Mouse (Mus musculus) stomach, postnatal 0 days (tissue): Measurements from ENCODE around the gene Snai1. TPM values are rescaled to one million over a fixed set of nuclear protein-coding genes. Genes with fewer than 3 reads are reported as not detected.

Source experiments
- ATAC-seq: fragments of 200-750 bp; cut with Nextera tagmentation; 2 replicates; pipeline ENCODE4 v1.8.0; 2017; ENCODE audit not compliant: low FRiP score, low TSS enrichment
- DNase-seq: peaks from one replicate; pipeline ENCODE4 v3.0.0-alpha.2; 2016; ENCODE audit warnings: low spot score
- H3K27ac ChIP-seq: fragments of 300-500 bp; sonication (generic); replicated peaks from 2 replicates; pipeline ENCODE4 v1.5.1; 2014; ENCODE audit warnings: mild to moderate bottlenecking, control low read depth
- H3K27me3 ChIP-seq: fragments of 300-500 bp; sonication (generic); 2 replicates; pipeline ENCODE4 v1.6.1; 2014; ENCODE audit warnings: low read length; ENCODE audit not compliant: control insufficient read depth, insufficient read depth
- H3K36me3 ChIP-seq: fragments of 300-500 bp; sonication (generic); 2 replicates; pipeline ENCODE4 v1.6.1; 2014; ENCODE audit warnings: low read length, mixed read lengths; ENCODE audit not compliant: control insufficient read depth, insufficient read depth
- H3K4me1 ChIP-seq: fragments of 300-500 bp; sonication (generic); replicated peaks from 2 replicates; pipeline ENCODE4 v1.6.1; 2014; ENCODE audit warnings: antibody characterized with exemption; ENCODE audit not compliant: control insufficient read depth, insufficient read depth
- H3K4me2 ChIP-seq: fragments of 300-500 bp; sonication (generic); replicated peaks from 2 replicates; pipeline ENCODE4 v1.6.1; 2014; ENCODE audit warnings: low read depth, mild to moderate bottlenecking, control low read depth, moderate library complexity
- H3K4me3 ChIP-seq: fragments of 300-500 bp; sonication (generic); 2 replicates; pipeline ENCODE4 v1.5.1; 2014; ENCODE audit warnings: low read depth, low read length, control low read depth
- H3K9ac ChIP-seq: fragments of 300-500 bp; sonication (generic); 2 replicates; pipeline ENCODE4 v1.6.1; 2014; ENCODE audit warnings: mild to moderate bottlenecking, low read length, control low read depth, mixed read lengths
- H3K9me3 ChIP-seq: fragments of 300-500 bp; sonication (generic); 2 replicates; pipeline ENCODE4 v1.6.1; 2016; ENCODE audit warnings: low read length; ENCODE audit not compliant: control insufficient read depth
- CTCF ChIP-seq: IDR thresholded peaks from 2 replicates; pipeline ENCODE4 v1.5.1; 2016; ENCODE audit warnings: antibody characterized with exemption, low read depth, mild to moderate bottlenecking, moderate library complexity
- EP300 ChIP-seq: optimal IDR thresholded peaks from 2 replicates; pipeline ENCODE3; 2016; ENCODE audit warnings: antibody characterized with exemption
- WGBS: fragments of 180-500 bp; shearing (Covaris S2); extraction: QIAGEN DNeasy Blood & Tissue Kit; methylation state at CpG from one replicate; pipeline ENCODE4 v1.1.7; 2014; 5-methylcytosine and 5-hydroxymethylcytosine counted together
- polyA plus RNA-seq: library from polyadenylated mRNA; unstranded; fragments of >200 nt; fragmentation: Nextera tagmentation; extraction: Ambion mirVana; gene quantifications from 2 replicates; pipeline ENCODE4 v1.2.1, GENCODE M21; 2015

Snai1 gene
- polyA plus RNA-seq, result 6.9 and 8.3 TPM in 2 replicates

- H3K9me3 ChIP-seq, result no peaks in the 10 kb centered on the region
- H3K9ac ChIP-seq, result peak within 1 kb of the TSS; percentile 59
- ATAC-seq, result peak; percentile 98
- H3K4me3 ChIP-seq, result peak within 1 kb of the TSS; percentile 51
- TF ChIP-seq CTCF (peak; percentile 90), EP300 (no peak)
- peak within 1 kb of the TSS; percentile 49 for H3K27ac ChIP-seq
- peak; percentile 96 for DNase-seq
- no peaks in the 10 kb centered on the region for H3K36me3 ChIP-seq
- no peaks in the 10 kb centered on the region for H3K27me3 ChIP-seq
- H3K4me2 ChIP-seq, result peak within 1 kb of the TSS; percentile 73
- 1% methylated on average over 58 of the region's 58 CpGs for whole genome bisulfite sequencing
- no peaks in the 10 kb centered on the region; the same call in 1 of the 2 replicates for H3K4me1 ChIP-seq
These were observed at the start of gene Snai1 for GRCm38 (mm10) chr2:167537476-167538297. TSS of gene Snai1 (plus strand) at chr2:167538195.

- DNase-seq, result no peak
- Histone ChIP-seq H3K4me1 (peaks cover 4% of the 10 kb centered on the region; the same call in 1 of the 2 replicates), H3K27ac (no peak overlapping the region), H3K9me3 (no peaks in the 10 kb centered on the region), H3K27me3 (no peaks in the 10 kb centered on the region), H3K4me3 (no peak overlapping the region), H3K4me2 (peak overlapping the region; percentile 79), H3K36me3 (no peaks in the 10 kb centered on the region), H3K9ac (peak overlapping the region; percentile 1)
- ATAC-seq, result no peak
- 70% methylated on average over 4 of the region's 4 CpGs for WGBS
- TF ChIP-seq EP300 (no peak), CTCF (no peak)
These were observed 47.0 kb upstream of the Snai1 start for GRCm38 (mm10) chr2:167490813-167491525.

GRCm38 (mm10) chr2:167491757-167492708, 46.0 kb upstream of the Snai1 start, which contains the start of gene Rnf114:
TSS of gene Rnf114 (plus strand) at chr2:167492645.
- Histone ChIP-seq H3K27me3 (no peaks in the 10 kb centered on the region), H3K9ac (peak within 1 kb of the TSS; percentile 99), H3K9me3 (no peaks in the 10 kb centered on the region), H3K27ac (peak within 1 kb of the TSS; percentile 97), H3K36me3 (no peaks in the 10 kb centered on the region), H3K4me2 (peak within 1 kb of the TSS; percentile 79), H3K4me3 (peak within 1 kb of the TSS; percentile 100), H3K4me1 (peaks cover 4% of the 10 kb centered on the region; the same call in 1 of the 2 replicates)
- peak; percentile 51 for ATAC-seq
- DNase-seq, result peak; percentile 70
- TF ChIP-seq EP300, result no peak
- TF ChIP-seq CTCF, result no peak
- WGBS, result 2% methylated on average over 51 of the region's 52 CpGs

- TF ChIP-seq EP300, result no peak
- no peak; the same call in 1 of the 2 replicates for TF ChIP-seq CTCF
- under 1% methylated on average over 63 of the region's 63 CpGs for WGBS
- ATAC-seq, result peak; percentile 89
These were observed 45.0 kb upstream of the Snai1 start, which contains the start of gene Spata2 for GRCm38 (mm10) chr2:167492713-167493636. TSS of gene Spata2 (minus strand) at chr2:167492887.

More at GRCm38 (mm10) chr2:167492713-167493636, 45.0 kb upstream of the Snai1 start, which contains the start of gene Spata2:
- no peaks in the 10 kb centered on the region for H3K27me3 ChIP-seq
- no peaks in the 10 kb centered on the region for H3K36me3 ChIP-seq
- peak; percentile 94 for DNase-seq
- H3K27ac ChIP-seq, result peak within 1 kb of the TSS; percentile 97
- peak within 1 kb of the TSS; percentile 99 for H3K9ac ChIP-seq
- no peaks in the 10 kb centered on the region for H3K9me3 ChIP-seq
- peak within 1 kb of the TSS; percentile 79 for H3K4me2 ChIP-seq
- H3K4me3 ChIP-seq, result peak within 1 kb of the TSS; percentile 100
- peaks cover 4% of the 10 kb centered on the region; the same call in 1 of the 2 replicates for H3K4me1 ChIP-seq
